Mouse (Mus musculus) myocyte (in vitro differentiated cells): Measurements from ENCODE around the gene Cptp.

ENCODE experiments used
- POLR2A ChIP-seq: IDR thresholded peaks from one replicate; pipeline ENCODE4 v1.6.1; 2011; ENCODE audit warnings: low read depth, mild to moderate bottlenecking, control low read depth, moderate library complexity; ENCODE audit not compliant: insufficient read length
- TCF12 ChIP-seq: IDR thresholded peaks from one replicate; pipeline ENCODE4 v1.6.1; 2011; ENCODE audit warnings: mild to moderate bottlenecking, control low read depth; ENCODE audit not compliant: poor library complexity, insufficient read depth, severe bottlenecking
- USF1 ChIP-seq: IDR thresholded peaks from one replicate; pipeline ENCODE4 v1.6.1; 2011; ENCODE audit warnings: low read depth, mild to moderate bottlenecking, control low read depth, moderate library complexity

- TF ChIP-seq POLR2A (no peak), USF1 (no peak), TCF12 (no peak)
These were observed 36.0 kb downstream of the Cptp start for GRCm38 (mm10) chr4:155833234-155833633.
